Mouse (Mus musculus) olfactory bulb, adult 2 months (tissue): ENCODE data around the gene Il17f.

ENCODE experiments used
- CTCF ChIP-seq: fragments of 200-500 bp; IDR thresholded peaks from 2 replicates; pipeline ENCODE4 v1.5.1; 2012; ENCODE audit warnings: low read depth, mild to moderate bottlenecking, low read length, moderate library complexity; ENCODE audit not compliant: insufficient read depth
- POLR2A ChIP-seq: fragments of 200-500 bp; IDR thresholded peaks from 2 replicates; pipeline ENCODE4 v1.6.1; 2012; ENCODE audit warnings: mild to moderate bottlenecking, low read depth, low read length, moderate library complexity; ENCODE audit not compliant: insufficient read depth

- TF ChIP-seq CTCF (no peak), POLR2A (no peak)
These were observed 4.3 kb upstream of the Il17f start for GRCm38 (mm10) chr1:20794760-20795159.
